Mouse (Mus musculus): Measurements from ENCODE around the gene 6430548M08Rik.

6430548M08Rik gene

DNA sequence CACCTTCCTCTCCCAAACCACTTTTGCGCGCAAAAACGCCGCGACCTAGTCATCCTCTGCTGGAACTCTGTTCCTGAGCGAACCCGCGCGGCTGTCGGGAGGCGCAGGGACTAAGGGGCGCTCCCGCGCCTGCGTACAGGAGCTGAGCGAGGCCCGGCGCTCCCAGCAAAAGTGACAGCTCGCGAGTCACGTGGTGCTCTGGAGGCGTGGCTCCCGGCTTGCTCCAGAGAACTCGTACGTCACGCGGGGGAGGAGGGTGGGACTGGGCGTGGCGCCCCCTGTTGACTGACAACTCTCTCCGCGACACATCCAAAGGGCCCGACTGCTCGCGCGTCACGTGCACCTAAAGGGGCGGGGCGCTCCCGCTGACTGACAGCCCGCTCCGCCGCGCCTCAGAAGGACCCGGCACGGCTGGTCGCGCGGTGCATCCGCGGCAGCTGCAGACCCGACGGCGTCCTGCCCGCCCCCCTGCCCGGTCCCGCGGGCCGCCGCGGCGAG lies at the start of gene 6430548M08Rik:
Gene 6430548M08Rik (plus strand): TSS at position 395 of the 498 bp plus-strand sequence.
- ATAC-seq (ENCODE audit: low TSS enrichment): peak; percentile 84

DNA sequence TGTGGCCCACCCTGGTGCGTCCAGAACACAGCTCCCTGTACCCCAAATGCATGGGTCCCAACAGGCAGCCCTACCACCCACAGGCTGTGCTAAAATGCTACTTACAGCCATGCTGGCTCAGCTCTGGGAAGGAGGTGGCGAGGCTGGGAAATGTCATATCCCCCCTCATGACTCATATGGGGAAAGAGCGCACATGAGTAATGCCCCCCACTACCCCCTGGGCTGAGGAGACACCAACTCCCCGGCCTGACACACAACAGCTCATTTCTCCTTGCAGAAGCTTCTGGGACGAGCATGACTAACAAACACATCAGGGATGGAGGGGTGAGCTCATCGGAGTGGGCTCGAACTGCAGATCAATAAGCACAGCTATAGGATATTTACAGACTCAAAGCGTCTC lies 48.3 kb upstream of the 6430548M08Rik start:
- no peak for ATAC-seq (ENCODE audit: low TSS enrichment)

- no peak for ATAC-seq (ENCODE audit: low TSS enrichment)
Observed at GRCm38 (mm10) chr8:120066226-120066625, 47.7 kb upstream of the 6430548M08Rik start.

GRCm38 (mm10) chr8:120067936-120068668 lies 45.9 kb upstream of the 6430548M08Rik start:
- ATAC-seq (ENCODE audit: low TSS enrichment): no peak

GRCm38 (mm10) chr8:120071684-120072083 lies 42.3 kb upstream of the 6430548M08Rik start:
- ATAC-seq (ENCODE audit: low TSS enrichment): peak; percentile 87

DNA sequence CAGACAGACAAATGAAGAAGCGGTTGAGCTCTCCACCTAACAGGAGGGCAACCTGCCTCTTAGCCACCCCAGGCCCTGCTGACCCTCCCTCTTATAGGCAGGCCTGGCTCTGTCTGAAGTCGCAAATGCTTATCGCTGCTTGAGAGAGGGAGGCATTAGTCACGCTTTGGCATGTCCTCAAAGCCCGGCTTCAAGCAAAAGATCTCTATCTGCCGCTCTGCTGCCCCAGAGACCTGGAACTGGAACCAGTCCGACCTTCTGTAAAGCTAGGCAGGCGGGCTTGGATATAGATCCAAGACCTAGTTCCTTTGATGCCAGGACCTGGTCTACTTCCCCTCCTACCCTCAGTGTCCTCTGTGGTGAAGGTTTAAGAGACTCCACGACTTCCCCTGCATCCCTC lies 41.7 kb upstream of the 6430548M08Rik start:
- no peak for ATAC-seq (ENCODE audit: low TSS enrichment)

GRCm38 (mm10) chr8:120072827-120073226 lies 41.1 kb upstream of the 6430548M08Rik start:
- ATAC-seq (ENCODE audit: low TSS enrichment): no peak

GRCm38 (mm10) chr8:120074516-120074915 lies 39.4 kb upstream of the 6430548M08Rik start:
- no peak for ATAC-seq (ENCODE audit: low TSS enrichment)

DNA sequence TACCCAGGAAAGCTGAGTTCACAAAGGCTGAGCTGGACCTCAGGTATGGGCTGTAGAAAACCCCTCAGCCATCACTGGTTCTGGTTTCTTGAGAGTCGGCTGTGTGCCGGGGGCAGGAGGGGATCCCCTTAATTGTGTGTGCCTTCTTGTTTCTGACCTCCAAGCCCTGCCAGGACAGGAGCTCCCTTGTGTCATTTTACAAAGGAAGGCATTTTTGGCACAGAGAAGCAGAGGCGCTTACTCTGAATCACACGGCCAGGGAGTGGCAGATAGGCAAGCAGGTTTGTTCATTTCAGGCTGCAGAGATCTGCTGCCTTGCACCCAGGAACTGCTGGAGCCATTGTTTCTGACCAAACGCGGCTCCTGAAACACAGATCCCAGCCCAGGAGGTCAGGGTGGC lies 38.6 kb upstream of the 6430548M08Rik start:
- no peak for ATAC-seq (ENCODE audit: low TSS enrichment)

DNA sequence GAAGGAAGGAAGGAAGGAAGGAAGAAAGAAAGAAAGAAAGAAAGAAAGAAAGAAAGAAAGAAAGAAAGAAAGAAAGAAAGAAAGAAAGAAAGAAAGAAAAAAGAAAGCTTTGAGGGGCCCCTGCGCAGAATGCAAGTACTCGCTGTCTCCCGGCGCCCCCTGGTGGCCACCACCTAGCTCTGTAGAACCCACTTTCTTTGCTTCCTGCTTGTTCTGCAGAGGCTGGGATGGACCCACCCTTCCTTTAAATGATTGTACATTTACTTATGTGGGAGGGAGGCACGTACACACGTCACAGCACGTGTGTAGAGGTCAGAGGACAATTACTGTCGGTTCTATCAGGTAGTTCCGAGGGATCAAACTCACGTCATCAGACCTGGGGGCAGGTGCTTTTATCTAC lies 35.9 kb upstream of the 6430548M08Rik start:
- ATAC-seq (ENCODE audit: low TSS enrichment): peak; percentile 63

DNA sequence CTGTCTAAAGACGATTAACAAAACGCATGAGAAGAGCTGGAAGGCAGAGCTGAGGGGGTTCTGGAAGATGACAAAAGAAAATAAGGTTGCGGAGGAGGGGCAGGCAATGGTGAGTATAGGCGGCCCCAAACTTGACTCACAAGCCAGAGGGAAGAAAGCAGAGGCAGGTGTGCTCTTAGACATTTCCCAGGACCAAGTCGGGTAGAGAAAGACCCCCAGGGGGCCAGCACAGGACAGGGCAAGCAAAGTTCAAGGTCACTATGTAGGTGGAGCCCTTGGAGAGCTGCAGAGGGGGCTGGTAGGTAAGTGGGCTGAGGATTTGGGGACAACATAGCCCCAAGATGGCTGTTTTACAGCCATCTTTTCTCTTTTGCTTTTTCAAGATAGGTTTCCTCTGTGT lies 34.6 kb upstream of the 6430548M08Rik start:
- ATAC-seq (ENCODE audit: low TSS enrichment): no peak

GRCm38 (mm10) chr8:120083261-120083660 lies 30.7 kb upstream of the 6430548M08Rik start:
- ATAC-seq (ENCODE audit: low TSS enrichment): no peak

DNA sequence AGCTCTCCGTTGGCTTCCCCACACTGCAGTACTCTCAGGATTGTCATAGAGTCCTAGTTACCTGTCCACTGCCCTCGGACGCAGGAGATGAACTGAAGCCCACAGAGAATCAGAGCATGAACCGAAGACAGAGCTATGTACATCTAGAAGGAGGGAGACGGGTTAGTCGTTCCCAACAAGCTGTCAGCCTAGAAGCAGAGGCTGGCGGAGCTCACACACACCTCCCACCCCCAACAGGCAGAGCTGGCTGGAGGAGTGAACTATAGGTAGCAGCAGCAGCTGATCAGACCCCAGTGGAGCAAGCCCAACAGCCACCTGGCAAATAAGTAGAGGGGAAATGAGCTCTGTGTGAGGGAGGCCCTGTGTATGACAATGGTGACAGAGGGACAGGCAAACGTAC lies 29.2 kb upstream of the 6430548M08Rik start:
- ATAC-seq (ENCODE audit: low TSS enrichment): peak; percentile 64; the same call in 1 of the 2 replicates

GRCm38 (mm10) chr8:120089511-120089910 lies 24.4 kb upstream of the 6430548M08Rik start:
- ATAC-seq (ENCODE audit: low TSS enrichment): no peak

DNA sequence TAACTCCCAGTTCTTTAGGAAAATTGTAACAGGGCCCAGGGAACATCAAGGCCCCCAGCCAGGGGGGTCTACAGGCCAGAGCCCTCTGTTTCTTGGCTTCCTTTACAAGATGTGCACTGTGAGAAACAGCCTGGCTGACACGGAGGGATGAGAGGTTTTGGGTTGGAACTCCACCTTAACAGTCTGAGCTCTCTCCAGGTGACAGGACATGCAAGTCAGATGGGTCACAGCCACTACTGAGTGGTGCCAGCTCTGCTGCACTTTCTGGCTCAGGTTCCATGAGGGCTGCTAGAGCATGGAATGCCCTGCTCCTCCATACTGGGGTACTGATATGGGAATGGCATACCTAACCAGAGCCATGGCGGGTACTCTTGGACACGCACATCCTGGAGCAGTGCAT lies 22.9 kb upstream of the 6430548M08Rik start:
- no peak for ATAC-seq (ENCODE audit: low TSS enrichment)

GRCm38 (mm10) chr8:120093103-120093502 lies 20.8 kb upstream of the 6430548M08Rik start:
- no peak for ATAC-seq (ENCODE audit: low TSS enrichment)

DNA sequence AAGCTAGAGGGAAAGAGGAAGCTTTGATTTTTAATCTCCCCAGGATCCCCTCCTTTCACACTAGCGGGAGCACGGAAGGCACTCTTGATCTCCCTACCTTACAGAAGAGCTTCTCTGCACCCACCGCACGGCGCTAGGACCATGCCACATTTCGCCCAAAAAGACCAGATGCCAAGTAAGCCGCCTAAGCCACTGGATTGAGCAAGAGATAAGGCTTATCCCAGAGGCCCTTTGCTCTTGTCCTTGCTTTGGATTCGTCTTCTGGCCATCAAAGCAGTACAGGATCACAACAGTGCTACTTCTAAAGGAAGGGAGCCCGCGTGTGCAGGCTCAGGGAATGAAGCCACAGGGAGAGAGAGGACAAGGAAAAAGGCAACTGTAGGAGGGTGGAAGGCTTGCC lies 19.2 kb upstream of the 6430548M08Rik start:
- ATAC-seq (ENCODE audit: low TSS enrichment): no peak

DNA sequence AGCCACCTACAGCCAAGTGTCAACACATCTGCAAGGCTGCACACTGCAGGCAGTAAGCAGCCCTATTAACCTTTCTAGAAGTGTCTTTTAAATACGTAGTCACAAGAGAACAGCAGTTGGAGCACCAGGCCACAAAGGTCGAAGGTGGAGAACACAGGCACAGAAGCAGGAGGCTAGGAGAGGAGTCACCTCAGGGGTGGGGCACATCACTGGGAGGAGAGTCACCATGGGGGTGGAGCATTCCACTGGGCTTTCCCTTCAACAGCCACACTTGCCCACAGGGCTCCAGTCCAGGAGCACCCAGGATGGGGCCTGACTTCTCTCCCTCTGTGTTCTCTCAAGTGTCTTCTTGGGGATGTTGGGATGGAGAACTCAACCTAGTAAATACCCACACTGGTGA lies 17.5 kb upstream of the 6430548M08Rik start:
- ATAC-seq (ENCODE audit: low TSS enrichment): no peak

DNA sequence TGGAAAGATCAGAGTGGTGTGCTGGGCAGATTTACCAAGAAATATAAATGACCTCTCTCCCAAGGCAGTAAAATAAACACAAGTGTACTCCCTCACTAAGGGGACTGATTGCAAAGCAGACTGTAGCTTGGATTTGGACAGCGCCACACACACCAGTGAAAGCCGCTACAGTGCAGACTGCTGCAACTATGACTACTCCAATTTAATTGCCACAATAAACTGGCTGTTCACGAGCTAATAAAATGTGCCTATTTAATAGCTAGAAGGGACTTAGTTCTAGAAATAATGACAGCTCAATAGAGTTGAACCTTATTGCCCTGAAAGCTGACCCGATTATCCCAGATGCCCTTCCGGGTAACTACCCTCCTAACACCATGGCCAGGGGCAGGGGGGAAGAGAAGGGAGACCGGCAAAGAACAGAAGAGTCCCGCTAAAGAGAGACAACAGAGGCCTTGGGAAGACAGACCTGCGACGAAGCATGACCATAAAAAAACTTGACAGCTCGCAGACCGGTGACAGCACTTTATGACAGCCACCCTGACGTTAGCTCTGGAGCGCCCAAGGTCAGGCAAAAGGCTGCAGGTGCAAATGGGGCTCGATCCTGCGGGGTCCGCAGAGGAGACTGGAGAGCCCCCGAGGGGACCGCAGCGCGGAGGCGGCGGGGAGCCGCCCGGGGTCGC lies 13.4 kb upstream of the 6430548M08Rik start:
- ATAC-seq (ENCODE audit: low TSS enrichment): no peak

DNA sequence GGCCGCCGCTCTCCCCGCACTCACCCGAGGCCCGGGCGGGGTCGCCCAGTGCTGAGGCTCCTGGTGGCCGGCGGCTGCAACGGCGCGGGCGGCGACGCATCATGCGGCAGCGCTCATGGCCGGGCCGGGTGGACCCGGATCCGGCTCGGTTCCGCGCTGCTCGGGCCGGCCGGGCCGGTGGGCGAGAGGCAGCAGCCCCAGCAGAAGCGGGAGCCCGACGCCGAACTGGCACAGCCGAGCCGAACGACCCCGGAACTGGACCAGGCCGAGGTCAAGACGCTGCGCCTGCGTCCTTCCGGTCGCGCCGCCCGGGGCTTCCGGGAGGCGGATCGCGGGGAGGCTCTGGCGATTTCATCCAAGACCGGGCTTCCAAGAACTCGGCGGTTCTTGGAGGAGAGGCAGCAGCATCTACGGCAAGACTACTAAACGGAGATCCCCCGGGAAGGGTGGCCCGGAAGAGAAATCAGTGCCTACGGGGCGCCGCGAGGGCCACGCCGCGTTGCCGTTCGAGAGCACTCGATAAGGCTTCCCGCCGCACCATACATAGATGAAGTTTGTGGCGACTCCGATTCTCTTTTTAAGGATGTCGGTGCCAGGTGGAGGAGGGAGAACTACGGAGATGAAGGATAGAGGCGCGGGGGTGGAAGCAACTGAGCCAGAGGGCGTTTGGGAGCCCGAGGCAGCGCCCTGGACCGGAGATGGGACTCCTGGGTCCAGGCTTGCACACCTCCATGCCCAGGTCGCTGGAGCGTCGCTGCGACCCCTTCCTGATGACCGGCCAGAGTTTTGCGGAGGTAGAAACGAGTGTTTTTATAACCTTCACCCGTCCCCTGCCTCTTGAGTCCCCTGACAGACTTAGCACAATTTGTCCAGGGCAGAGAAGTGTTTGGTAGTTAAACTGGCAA lies 12.6 kb upstream of the 6430548M08Rik start, which contains the start of gene Zdhhc7:
Gene Zdhhc7 (minus strand): TSS at position 415 of the 905 bp plus-strand sequence.
- ATAC-seq (ENCODE audit: low TSS enrichment): peak; percentile 89

DNA sequence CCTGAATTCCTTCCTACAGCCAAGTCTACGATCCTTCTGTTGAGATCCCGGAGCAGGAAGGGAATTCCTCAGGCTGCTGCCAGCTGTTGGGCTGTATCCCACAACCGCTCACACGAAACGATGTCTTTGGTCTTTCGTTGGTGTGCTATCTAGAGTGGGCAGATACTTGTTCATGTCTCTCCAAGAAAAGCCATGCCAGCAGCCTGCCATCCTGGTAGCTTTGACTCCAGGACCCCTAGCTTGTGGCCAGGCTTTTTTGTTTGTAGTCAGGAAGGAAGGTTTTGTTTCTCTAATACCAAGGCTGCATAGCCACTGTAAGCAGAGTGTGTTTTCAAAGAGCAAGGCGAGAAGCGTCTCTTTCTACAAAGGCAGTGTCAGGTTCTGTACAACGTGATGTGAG lies 10.0 kb upstream of the 6430548M08Rik start:
- ATAC-seq (ENCODE audit: low TSS enrichment): no peak

- no peak for ATAC-seq (ENCODE audit: low TSS enrichment)
Observed at GRCm38 (mm10) chr8:120104721-120105272, 9.2 kb upstream of the 6430548M08Rik start.

All from frontal cortex, adult (tissue).